Comparison of ENCODE assay signal across 8 mouse cellular contexts in the genomic region with DNA sequence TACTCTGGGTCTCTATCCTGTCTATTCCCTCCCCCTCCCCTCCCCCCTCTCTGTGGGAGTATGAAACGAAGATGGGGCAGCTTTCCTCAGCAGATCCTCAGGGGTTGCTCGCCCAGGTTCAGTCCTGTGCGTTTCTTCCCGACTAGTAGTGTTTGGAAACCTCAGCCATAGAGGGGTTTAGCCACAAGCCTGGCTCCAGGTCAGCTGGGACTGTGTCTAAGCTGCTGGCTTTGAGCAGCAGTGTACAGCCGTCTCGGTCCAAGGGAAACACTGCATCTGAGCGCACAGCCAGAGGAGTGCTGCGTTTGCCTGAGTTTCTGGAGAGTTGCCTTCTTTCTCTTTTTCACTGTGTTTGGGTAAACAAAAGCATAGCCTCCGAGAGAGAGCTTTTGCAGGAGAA.
DNase-seq lines count a peak whose midpoint lies in the region; ATAC-seq and TF ChIP-seq lines count a peak whose summit lies in the region.

No protein-coding gene starts in this region.

- H3K36me3 ChIP-seq in midbrain, embryonic 13.5 days = no peaks in the 10 kb centered on the region
- H3K36me3 ChIP-seq in midbrain, embryonic 11.5 days (ENCODE audit: control insufficient read depth, insufficient read depth, low read length) = no peaks in the 10 kb centered on the region
- no peaks in the 10 kb centered on the region for H3K36me3 ChIP-seq in forebrain, embryonic 14.5 days (ENCODE audit: control insufficient read depth, insufficient read depth, low read length)
- no peaks in the 10 kb centered on the region for H3K36me3 ChIP-seq in hindbrain, embryonic 12.5 days
- no peaks in the 10 kb centered on the region for H3K36me3 ChIP-seq in limb, embryonic 14.5 days (ENCODE audit: control insufficient read depth, insufficient read depth, low read length)

- H3K4me2 ChIP-seq in midbrain, embryonic 13.5 days (replicated peaks) = peak overlapping the region; percentile 24; the same call in 1 of the 2 replicates
- H3K4me2 ChIP-seq in midbrain, embryonic 11.5 days = no peak overlapping the region
- H3K4me2 ChIP-seq in forebrain, embryonic 14.5 days (ENCODE audit: low read length) = peak overlapping the region; percentile 34
- peak overlapping the region; percentile 21; the same call in 1 of the 2 replicates for H3K4me2 ChIP-seq in hindbrain, embryonic 12.5 days (replicated peaks)
- H3K4me2 ChIP-seq in limb, embryonic 14.5 days (replicated peaks; ENCODE audit: low read depth, low read length, severe bottlenecking) = peak overlapping the region; percentile 40

- no peaks in the 10 kb centered on the region for H3K9me3 ChIP-seq in midbrain, embryonic 13.5 days
- no peaks in the 10 kb centered on the region for H3K9me3 ChIP-seq in midbrain, embryonic 11.5 days (ENCODE audit: control insufficient read depth, low read length)
- no peaks in the 10 kb centered on the region for H3K9me3 ChIP-seq in forebrain, embryonic 14.5 days (replicated peaks; ENCODE audit: control insufficient read depth, low read length)
- H3K9me3 ChIP-seq in hindbrain, embryonic 12.5 days (replicated peaks) = no peaks in the 10 kb centered on the region
- H3K9me3 ChIP-seq in limb, embryonic 14.5 days (ENCODE audit: control insufficient read depth, low read length) = no peaks in the 10 kb centered on the region

- H3K27me3 ChIP-seq in midbrain, embryonic 13.5 days = no peaks in the 10 kb centered on the region
- no peaks in the 10 kb centered on the region for H3K27me3 ChIP-seq in midbrain, embryonic 11.5 days (ENCODE audit: control insufficient read depth, insufficient read depth, low read length)
- no peaks in the 10 kb centered on the region for H3K27me3 ChIP-seq in forebrain, embryonic 14.5 days (replicated peaks; ENCODE audit: control insufficient read depth, insufficient read depth, low read length)
- H3K27me3 ChIP-seq in hindbrain, embryonic 12.5 days = peaks cover 6% of the 10 kb centered on the region; the same call in 1 of the 2 replicates
- H3K27me3 ChIP-seq in limb, embryonic 14.5 days (ENCODE audit: control insufficient read depth, insufficient read depth, low read length) = no peaks in the 10 kb centered on the region

- WGBS in midbrain, embryonic 13.5 days = 18% methylated on average over 9 of the region's 9 CpGs
- 28% methylated on average over 9 of the region's 9 CpGs for WGBS in midbrain, embryonic 11.5 days
- 8% methylated on average over 9 of the region's 9 CpGs for WGBS in forebrain, embryonic 14.5 days
- 38% methylated on average over 9 of the region's 9 CpGs for WGBS in hindbrain, embryonic 12.5 days
- 20% methylated on average over 9 of the region's 9 CpGs for WGBS in limb, embryonic 14.5 days

- peak; percentile 77 for ATAC-seq in midbrain, embryonic 13.5 days
- ATAC-seq in midbrain, embryonic 11.5 days (ENCODE audit: low FRiP score) = no peak
- no peak for ATAC-seq in forebrain, embryonic 14.5 days
- no peak for ATAC-seq in hindbrain, embryonic 12.5 days (ENCODE audit: low FRiP score)
- ATAC-seq in limb, embryonic 14.5 days (ENCODE audit: low FRiP score, low read depth) = peak; percentile 60; the same call in 1 of the 2 replicates

- no peak overlapping the region for H3K27ac ChIP-seq in midbrain, embryonic 13.5 days
- H3K27ac ChIP-seq in midbrain, embryonic 11.5 days (ENCODE audit: low read depth, low read length) = no peak overlapping the region
- H3K27ac ChIP-seq in forebrain, embryonic 14.5 days (ENCODE audit: low read depth, low read length) = no peak overlapping the region
- H3K27ac ChIP-seq in hindbrain, embryonic 12.5 days = no peak overlapping the region
- 0 out of 2 replicates have a peak overlapping the region, but pooled peaks have one; percentile 39 for H3K27ac ChIP-seq in limb, embryonic 14.5 days (replicated peaks; ENCODE audit: low read depth, low read length)

- H3K4me1 ChIP-seq in midbrain, embryonic 13.5 days (replicated peaks) = peaks cover 8% of the 10 kb centered on the region
- no peaks in the 10 kb centered on the region; the same call in 1 of the 2 replicates for H3K4me1 ChIP-seq in midbrain, embryonic 11.5 days (ENCODE audit: control insufficient read depth, insufficient read depth, low read length)
- no peaks in the 10 kb centered on the region; the same call in 1 of the 2 replicates for H3K4me1 ChIP-seq in forebrain, embryonic 14.5 days (ENCODE audit: control insufficient read depth, insufficient read depth, low read length)
- peaks cover 4% of the 10 kb centered on the region; the same call in 1 of the 2 replicates for H3K4me1 ChIP-seq in hindbrain, embryonic 12.5 days
- H3K4me1 ChIP-seq in limb, embryonic 14.5 days (ENCODE audit: control insufficient read depth, insufficient read depth, low read length) = peaks cover 6% of the 10 kb centered on the region

- no peak overlapping the region for H3K9ac ChIP-seq in midbrain, embryonic 13.5 days (replicated peaks)
- no peak overlapping the region for H3K9ac ChIP-seq in midbrain, embryonic 11.5 days (ENCODE audit: low read length)
- peak overlapping the region; percentile 37; the same call in 1 of the 2 replicates for H3K9ac ChIP-seq in forebrain, embryonic 14.5 days (ENCODE audit: low read length)
- H3K9ac ChIP-seq in hindbrain, embryonic 12.5 days = no peak overlapping the region
- 0 out of 2 replicates have a peak overlapping the region, but pooled peaks have one; percentile 22 for H3K9ac ChIP-seq in limb, embryonic 14.5 days (ENCODE audit: low read depth, low read length, severe bottlenecking)

- DNase-seq in midbrain, embryonic 11.5 days (ENCODE audit: low spot score, missing footprints) = no peak
- DNase-seq in forebrain, embryonic 14.5 days (ENCODE audit: low spot score) = no peak
- peak; percentile 59 for DNase-seq in limb, embryonic 14.5 days (ENCODE audit: low spot score)
- DNase-seq in right cerebral cortex, postnatal 4 days = no peak
- no peak for DNase-seq in liver
- DNase-seq in layer of hippocampus, adult 9-11 months = no peak

- H3K4me3 ChIP-seq in midbrain, embryonic 13.5 days (replicated peaks) = no peak overlapping the region
- H3K4me3 ChIP-seq in midbrain, embryonic 11.5 days (ENCODE audit: low read depth, low read length) = no peak overlapping the region
- H3K4me3 ChIP-seq in forebrain, embryonic 14.5 days (ENCODE audit: low read depth, low read length) = no peak overlapping the region
- no peak overlapping the region for H3K4me3 ChIP-seq in hindbrain, embryonic 12.5 days
- H3K4me3 ChIP-seq in limb, embryonic 14.5 days (replicated peaks; ENCODE audit: low read length) = peak overlapping the region; percentile 1; the same call in 1 of the 2 replicates

- no peak for TF ChIP-seq POLR2A in limb, embryonic 14.5 days (IDR thresholded peaks at IDR 0.05; ENCODE audit: borderline replicate concordance, extremely low read depth, insufficient read depth, insufficient read length)

Comparison
In these comparisons a context has a peak if more than half of its experiments do, and no peak if none do; other contexts are left out.
1. ATAC-seq: peak in midbrain, embryonic 13.5 days (single experiment) and limb, embryonic 14.5 days (single experiment); none in midbrain, embryonic 11.5 days (single experiment), forebrain, embryonic 14.5 days (single experiment) and hindbrain, embryonic 12.5 days (single experiment).
2. H3K9ac ChIP-seq: peak in forebrain, embryonic 14.5 days (single experiment) and limb, embryonic 14.5 days (single experiment); none in midbrain, embryonic 13.5 days (single experiment), midbrain, embryonic 11.5 days (single experiment) and hindbrain, embryonic 12.5 days (single experiment).